Mouse (Mus musculus) hindlimb bud, embryonic 11.5 days (tissue): ENCODE data around the gene Zmat5.
A peak's percentile ranks its signal among the peaks of the same experiment; 100 is the strongest.

Source experiments
- DNase-seq: peaks from one replicate; pipeline ENCODE4 v3.0.0-alpha.2; 2012; ENCODE audit warnings: low read depth, low spot score; ENCODE audit errors: extremely low spot score

Gene Zmat5

GRCm38 (mm10) chr11:4704072-4704964 is at the start of gene Zmat5, which contains the start of gene Uqcr10:
TSS of gene Zmat5 (plus strand) at chr11:4704678.
TSS of gene Uqcr10 (minus strand) at chr11:4704342.
- DNase-seq: peak; percentile 99

DNA sequence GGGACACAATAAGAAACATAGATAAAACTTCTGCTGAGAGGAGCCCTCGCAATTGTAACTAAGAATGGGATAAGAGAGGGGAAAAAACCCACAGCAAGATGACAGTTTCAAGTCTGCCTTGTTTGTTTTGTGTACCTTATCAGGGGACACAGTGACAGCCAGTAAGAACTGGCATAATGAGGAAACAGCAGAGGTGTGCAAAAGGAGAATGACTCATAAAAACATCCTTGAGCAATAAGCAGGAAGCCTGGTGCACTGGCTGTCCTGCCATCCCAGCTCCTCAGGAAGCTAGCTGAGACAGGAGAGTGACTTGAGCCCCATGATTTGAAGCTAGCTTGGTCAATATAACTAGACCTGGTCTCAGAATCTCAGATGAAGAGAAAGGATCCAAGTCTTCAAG is 44.7 kb upstream of the Zmat5 start:
- DNase-seq: no peak

DNA sequence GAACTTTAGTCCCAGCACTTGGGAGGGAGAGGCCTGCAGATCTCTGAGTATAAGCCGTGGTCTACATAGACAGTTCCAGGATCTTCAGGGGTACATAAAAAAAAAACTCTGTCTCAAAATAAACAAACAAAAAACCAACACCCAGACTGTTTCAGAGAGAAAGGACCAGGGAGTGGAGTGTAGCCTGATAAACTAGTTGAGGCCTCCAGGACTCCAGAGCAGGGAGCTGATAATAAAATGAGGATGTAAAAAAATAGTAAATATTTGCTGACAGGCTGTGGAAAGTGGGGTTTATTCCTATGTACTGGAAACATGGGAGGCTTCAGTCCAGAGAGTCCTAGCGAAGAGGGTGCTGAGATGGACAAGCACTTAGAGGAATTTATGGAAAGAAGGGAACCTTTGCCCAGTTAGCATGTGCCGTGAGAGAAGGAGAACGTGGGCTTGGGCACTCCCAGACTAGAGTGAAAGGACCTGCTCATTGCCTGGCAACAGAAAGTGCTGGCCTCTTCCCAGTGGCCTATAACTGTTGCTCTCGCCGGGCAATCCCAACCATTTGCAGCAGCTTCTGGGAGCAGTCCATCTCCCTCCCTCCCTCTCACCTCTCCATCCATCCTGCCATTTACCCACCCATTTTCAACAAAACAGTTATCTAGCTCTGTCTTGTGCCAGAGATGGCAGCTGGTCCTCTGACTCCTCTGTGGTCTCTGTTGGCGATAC is 44.0 kb upstream of the Zmat5 start:
- no peak for DNase-seq

DNA sequence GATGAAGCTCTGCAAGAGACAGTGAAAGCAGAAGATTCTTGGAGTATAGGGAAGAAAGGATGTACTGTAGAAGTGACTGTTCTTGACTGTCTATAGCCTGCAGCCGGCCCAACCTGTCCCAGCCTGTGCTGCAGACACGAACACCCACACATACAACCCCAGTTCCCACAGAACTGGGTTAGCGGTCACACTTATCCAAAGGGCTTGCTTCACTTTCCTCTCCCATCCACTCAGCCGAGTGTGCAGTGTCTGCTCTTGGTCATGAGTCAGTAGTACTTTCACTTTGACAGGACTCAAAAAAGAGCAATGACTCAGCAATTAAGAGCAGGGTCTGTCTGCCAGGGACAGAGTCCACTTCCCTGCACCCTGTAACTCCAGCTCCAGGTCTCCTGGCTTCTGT is 43.2 kb upstream of the Zmat5 start:
- no peak for DNase-seq

GRCm38 (mm10) chr11:4661871-4662495 is 42.5 kb upstream of the Zmat5 start:
- DNase-seq: no peak

- DNase-seq: no peak
Measured at GRCm38 (mm10) chr11:4662496-4662878, 42.0 kb upstream of the Zmat5 start.

DNA sequence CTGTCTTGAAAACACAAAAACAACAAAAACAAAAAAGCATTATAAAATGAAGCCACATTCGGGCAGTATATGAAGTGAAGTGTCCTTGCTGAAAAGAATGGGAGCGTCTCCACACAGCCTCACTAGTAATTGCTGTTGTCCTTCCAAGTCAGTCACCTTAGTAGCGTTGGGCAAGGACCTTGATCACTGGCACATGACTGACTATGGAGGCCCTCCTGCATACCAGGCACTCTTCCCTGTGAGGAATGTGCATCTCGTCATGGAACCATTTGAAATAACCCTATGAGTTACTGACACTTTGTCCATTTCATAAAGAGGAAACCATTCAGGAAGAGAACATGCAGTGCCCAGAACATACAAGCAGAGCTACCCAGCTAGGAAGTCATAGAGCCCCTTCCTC is 32.7 kb upstream of the Zmat5 start:
- no peak for DNase-seq

DNA sequence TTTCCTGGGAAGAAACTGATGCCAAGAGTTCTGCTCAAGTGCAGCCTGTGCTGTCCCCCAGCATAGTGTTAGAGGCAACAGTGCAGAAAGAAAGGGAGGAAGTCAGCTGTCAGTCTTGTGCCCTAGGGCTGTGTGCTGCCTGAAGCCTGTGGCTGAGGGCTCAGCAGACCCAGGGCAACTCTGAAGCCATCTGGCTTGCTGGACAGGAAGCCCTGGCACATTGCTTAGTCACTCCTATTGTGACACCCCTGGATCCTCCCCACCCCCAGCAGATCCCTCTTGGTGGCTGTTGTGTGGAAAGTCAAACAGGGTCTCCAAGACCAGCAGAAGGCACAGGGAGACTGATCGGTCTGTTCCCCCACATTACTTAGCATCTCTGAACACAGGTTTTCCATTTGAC is 29.9 kb upstream of the Zmat5 start:
- no peak for DNase-seq

- DNase-seq: no peak
Measured at GRCm38 (mm10) chr11:4675126-4675562, 29.3 kb upstream of the Zmat5 start.

DNA sequence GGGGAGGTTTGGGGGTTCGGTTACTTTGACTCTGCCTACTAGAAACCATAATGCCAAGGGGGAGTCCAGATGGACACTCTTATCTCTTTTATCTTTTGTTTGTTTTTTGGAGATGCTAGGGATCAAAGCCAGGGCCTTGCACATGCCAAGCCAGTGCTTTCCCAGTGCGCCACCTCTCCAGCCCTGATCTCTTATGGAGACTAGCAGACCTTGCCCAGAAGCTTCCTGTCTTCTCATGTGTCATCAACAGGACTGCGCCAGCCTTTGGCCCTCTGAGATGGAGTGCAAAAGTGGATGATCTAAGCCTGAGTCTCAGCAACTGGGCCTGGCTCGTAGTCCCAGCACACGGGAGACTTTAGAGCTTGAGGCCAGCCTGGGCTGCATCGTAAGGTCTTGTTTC is 28.8 kb upstream of the Zmat5 start:
- no peak for DNase-seq

- DNase-seq: no peak
Measured at GRCm38 (mm10) chr11:4677250-4677872, 27.1 kb upstream of the Zmat5 start.

- DNase-seq: no peak
Measured at GRCm38 (mm10) chr11:4678700-4679440, 25.6 kb upstream of the Zmat5 start.

DNA sequence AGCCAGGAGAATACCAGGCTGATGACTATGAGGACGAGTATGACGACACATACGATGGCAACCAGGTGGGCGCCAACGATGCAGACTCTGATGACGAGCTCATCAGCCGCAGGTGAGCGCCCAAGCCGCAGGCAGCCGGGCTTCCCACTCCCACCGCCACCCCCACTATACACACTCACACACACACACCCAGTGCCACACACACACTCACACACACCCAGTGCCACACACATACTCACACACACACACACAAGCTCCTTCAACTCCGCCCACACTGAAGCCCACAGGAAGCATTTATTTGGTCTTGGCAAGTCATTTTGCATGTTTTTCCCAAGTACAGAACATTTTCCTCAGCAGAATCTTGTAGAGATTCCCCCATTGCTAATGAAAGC is 25.0 kb upstream of the Zmat5 start:
- no peak for DNase-seq

DNA sequence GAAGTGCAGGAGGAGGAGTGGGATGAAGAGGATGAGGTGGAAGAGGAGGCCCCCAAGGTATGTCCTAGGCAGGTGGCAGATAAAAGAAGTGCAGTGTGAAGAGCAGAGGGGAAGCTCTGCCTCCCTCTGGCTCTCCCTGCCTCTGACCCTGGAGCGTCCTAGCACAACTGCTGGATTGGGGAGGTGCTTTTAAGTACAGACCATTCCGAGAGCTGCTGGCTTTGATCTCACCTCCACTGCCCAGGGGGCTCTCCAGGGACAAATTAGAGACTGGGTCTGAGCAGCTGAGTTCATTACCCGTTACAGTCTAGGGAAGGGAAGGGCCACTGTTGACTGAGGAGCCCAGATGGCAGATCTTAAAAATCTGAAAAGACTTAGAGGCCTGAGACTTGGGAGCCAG is 24.4 kb upstream of the Zmat5 start:
- no peak for DNase-seq

DNA sequence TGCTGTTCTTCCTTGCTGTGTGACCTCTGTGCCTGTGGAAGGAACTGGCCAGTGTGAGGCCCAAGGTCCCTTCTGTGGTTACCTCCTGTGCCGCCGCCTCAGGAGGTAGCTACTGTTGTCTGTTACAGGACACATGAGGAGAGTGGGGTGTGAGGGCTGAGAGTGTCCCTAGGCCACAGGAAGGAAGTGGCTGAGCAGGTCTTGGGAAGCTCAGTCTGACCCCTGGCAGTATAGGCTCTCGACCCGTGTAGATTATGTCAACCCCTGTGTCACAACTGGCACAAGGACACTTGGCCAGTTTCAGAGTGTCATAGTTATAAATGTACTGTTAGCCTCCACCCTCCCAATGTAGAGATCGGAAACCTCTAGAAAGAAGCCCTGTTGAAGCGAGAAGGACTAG is 21.0 kb upstream of the Zmat5 start:
- no peak for DNase-seq

- DNase-seq: no peak
Measured at GRCm38 (mm10) chr11:4684186-4684585, 20.3 kb upstream of the Zmat5 start.

- no peak for DNase-seq
Measured at GRCm38 (mm10) chr11:4685071-4685470, 19.4 kb upstream of the Zmat5 start.

DNA sequence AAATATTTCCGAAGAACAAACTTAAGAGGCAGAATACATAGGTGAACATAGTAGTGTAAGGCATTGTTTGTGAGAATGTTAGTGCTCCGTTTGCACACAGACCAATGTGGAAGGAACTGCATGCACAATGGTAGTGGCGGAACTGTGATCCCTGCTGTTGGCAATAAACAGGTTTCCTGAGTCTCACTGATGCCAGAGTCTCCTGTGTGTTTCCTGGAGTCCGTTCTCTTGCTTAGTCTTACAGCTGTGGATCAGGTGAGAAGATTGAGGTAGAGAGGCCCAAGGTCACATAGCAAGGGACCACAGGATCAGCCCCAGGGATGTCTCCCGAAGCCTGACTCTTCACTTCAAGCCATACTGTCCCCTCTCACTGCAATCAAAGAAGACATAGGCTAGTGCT is 19.0 kb upstream of the Zmat5 start:
- DNase-seq: no peak

DNA sequence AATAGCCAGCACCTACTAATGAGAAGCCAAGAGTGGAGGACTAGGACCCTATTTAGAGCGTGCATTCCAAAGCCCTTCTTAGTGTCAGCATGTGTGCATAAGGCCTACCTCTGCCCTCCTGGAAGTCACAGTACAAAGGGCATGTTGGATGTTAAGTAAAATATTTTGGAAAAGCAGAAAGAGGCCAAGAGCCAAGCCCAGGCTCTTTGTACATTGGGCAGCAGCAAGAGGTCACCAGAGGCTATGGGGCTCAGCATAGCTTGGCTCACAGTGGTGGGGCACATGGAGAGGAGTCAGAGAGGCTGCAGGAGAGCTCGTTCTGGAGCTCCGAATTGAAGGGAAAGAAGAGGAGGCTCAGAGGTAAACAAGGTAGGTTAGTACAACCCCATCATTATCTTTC is 17.5 kb upstream of the Zmat5 start:
- DNase-seq: no peak

DNA sequence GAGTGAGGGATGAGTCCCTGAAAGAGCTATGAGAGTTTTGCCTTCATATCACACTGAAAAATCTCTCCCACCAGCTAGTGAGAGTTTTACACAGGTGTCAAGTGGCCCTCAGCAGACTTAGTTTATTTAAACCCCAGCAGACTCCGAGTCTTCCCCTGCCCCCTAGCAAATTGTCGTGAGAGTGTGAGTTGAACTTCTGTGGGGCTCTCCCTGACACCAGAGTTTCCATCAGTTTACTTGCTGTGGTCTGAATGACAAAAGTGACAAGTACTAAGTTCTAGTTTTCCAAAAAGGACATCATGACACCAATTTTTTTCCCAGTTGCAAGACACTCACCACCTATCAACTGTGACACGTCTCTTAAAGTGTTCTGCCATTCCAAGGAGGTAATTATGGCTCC is 16.6 kb upstream of the Zmat5 start:
- DNase-seq: no peak
